Mouse (Mus musculus): ENCODE measurements around the gene Tmem219. TPM values are rescaled to one million over a fixed set of nuclear protein-coding genes. Genes with fewer than 3 reads are reported as not detected.

Tmem219 gene
- polyA plus RNA-seq, 1 experiment from 2014 or later, result 30.8 TPM

DNA sequence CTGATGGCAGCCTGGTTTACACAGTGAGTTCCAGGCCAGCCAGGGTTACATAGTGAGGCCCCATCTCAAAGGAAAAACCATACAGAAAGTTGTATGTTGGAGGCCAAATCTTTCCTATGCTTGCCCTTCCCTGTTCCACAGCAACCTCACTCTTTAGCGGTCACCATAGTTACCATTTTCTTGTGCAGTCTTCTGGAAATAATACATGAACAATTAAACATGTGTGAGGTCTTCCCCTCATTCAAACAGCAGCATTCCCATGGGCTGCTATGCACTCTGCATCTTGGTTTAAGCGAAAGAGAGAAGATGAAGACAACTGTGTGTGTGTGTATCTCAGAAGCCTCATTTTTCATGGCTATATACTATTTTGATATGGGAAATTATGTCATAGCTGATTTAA, 77.2 kb downstream of the Tmem219 start:
- Histone ChIP-seq H3K4me3 (ENCODE audit: low read length) (no peak overlapping the region), H3K9me3 (ENCODE audit: control insufficient read depth, low read length) (no peaks in the 10 kb centered on the region), H3K4me1 (replicated peaks; ENCODE audit: control insufficient read depth, insufficient read depth, low read length) (peaks cover 8% of the 10 kb centered on the region; the same call in 1 of the 2 replicates), H3K36me3 (ENCODE audit: control insufficient read depth, insufficient read depth, low read length) (no peaks in the 10 kb centered on the region), H3K9ac (ENCODE audit: low read length) (no peak overlapping the region), H3K4me2 (ENCODE audit: low read depth, low read length) (no peak overlapping the region), H3K27ac (ENCODE audit: low read length) (no peak overlapping the region), H3K27me3 (ENCODE audit: control insufficient read depth, insufficient read depth, low read depth, low read length) (peaks cover 25% of the 10 kb centered on the region)
- WGBS, result 91% methylated on average over 2 of the region's 2 CpGs
- no peak for ATAC-seq (ENCODE audit: low read depth)

DNA sequence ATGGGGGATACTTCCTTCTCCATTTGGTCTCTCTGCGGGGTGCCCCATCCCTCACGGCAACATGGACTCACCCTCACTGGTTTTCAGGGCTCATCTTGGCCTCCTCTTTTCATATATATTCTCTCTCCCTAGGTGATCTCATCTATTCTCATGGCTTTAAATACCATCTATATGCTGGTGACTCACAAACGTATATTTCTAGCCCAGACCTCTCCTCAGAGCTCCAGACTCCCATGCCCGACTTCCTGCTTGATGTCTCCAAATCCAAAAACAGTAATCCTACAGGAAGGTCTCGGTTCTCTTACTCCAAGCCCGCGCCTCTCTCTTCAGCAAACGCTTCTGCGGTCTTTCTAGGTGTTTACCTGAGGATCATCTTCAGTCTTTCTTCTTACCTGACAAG, 79.4 kb downstream of the Tmem219 start:
- Histone ChIP-seq H3K4me3 (ENCODE audit: low read length) (no peak overlapping the region), H3K27ac (ENCODE audit: low read length) (no peak overlapping the region), H3K9ac (ENCODE audit: low read length) (no peak overlapping the region), H3K9me3 (ENCODE audit: control insufficient read depth, low read length) (no peaks in the 10 kb centered on the region), H3K4me2 (ENCODE audit: low read depth, low read length) (no peak overlapping the region), H3K36me3 (ENCODE audit: control insufficient read depth, insufficient read depth, low read length) (no peaks in the 10 kb centered on the region), H3K4me1 (replicated peaks; ENCODE audit: control insufficient read depth, insufficient read depth, low read length) (peaks cover 5% of the 10 kb centered on the region; the same call in 1 of the 2 replicates), H3K27me3 (ENCODE audit: control insufficient read depth, insufficient read depth, low read depth, low read length) (peaks cover 11% of the 10 kb centered on the region)
- WGBS, result 71% methylated on average over 9 of the region's 9 CpGs
- ATAC-seq (ENCODE audit: low read depth), result no peak

Other genes starting within 250 kb of the Tmem219 start
- 12.3 and 21.1 TPM in 2 replicates for gene Sult1a1, start 246.5 kb downstream of the Tmem219 start, polyA plus RNA-seq (2015; fragmentation: Nextera tagmentation; extraction: Ambion mirVana)
- 102 and 108 TPM in 2 replicates for gene Bola2, start 227.5 kb downstream of the Tmem219 start, polyA plus RNA-seq (2015; fragmentation: Nextera tagmentation; extraction: Ambion mirVana)
- gene Slx1b, start 227.1 kb downstream of the Tmem219 start, polyA plus RNA-seq (2015; fragmentation: Nextera tagmentation; extraction: Ambion mirVana), result 11.1 and 11.9 TPM in 2 replicates
- 42.4 and 59.5 TPM in 2 replicates for gene Coro1a, start 215.1 kb downstream of the Tmem219 start, polyA plus RNA-seq (2015; fragmentation: Nextera tagmentation; extraction: Ambion mirVana)
- 138 and 139 TPM in 2 replicates for gene Mapk3, start 163.3 kb downstream of the Tmem219 start, polyA plus RNA-seq (2015; fragmentation: Nextera tagmentation; extraction: Ambion mirVana)
- 2.9 and 4.2 TPM in 2 replicates for gene Gdpd3, start 156.6 kb downstream of the Tmem219 start, polyA plus RNA-seq (2015; fragmentation: Nextera tagmentation; extraction: Ambion mirVana)
- gene Ypel3, start 146.0 kb downstream of the Tmem219 start, polyA plus RNA-seq (2015; fragmentation: Nextera tagmentation; extraction: Ambion mirVana), result 111 and 123 TPM in 2 replicates
- gene Tbx6, start 141.4 kb downstream of the Tmem219 start, polyA plus RNA-seq (2015; fragmentation: Nextera tagmentation; extraction: Ambion mirVana), result 0.25 and 0.68 TPM in 2 replicates
- 232 and 243 TPM in 2 replicates for gene Ppp4c, start 130.4 kb downstream of the Tmem219 start, polyA plus RNA-seq (2015; fragmentation: Nextera tagmentation; extraction: Ambion mirVana)
- gene Fam57b, start 125.2 kb downstream of the Tmem219 start, polyA plus RNA-seq (2015; fragmentation: Nextera tagmentation; extraction: Ambion mirVana), result 0.36 and 0.38 TPM in 2 replicates
- not detected in 2 replicates for gene 4930451I11Rik, start 91.3 kb downstream of the Tmem219 start, polyA plus RNA-seq (2015; fragmentation: Nextera tagmentation; extraction: Ambion mirVana)
- 0.49 and 0.63 TPM in 2 replicates for gene Doc2a, start 75.5 kb downstream of the Tmem219 start, polyA plus RNA-seq (2015; fragmentation: Nextera tagmentation; extraction: Ambion mirVana)
- gene Hirip3, start 60.9 kb downstream of the Tmem219 start, polyA plus RNA-seq (2015; fragmentation: Nextera tagmentation; extraction: Ambion mirVana), result 30.3 and 32.3 TPM in 2 replicates
- gene Ino80e, start 60.5 kb downstream of the Tmem219 start, polyA plus RNA-seq (2015; fragmentation: Nextera tagmentation; extraction: Ambion mirVana), result 76.5 and 89.3 TPM in 2 replicates
- gene Taok2, start 38.2 kb downstream of the Tmem219 start, polyA plus RNA-seq (2015; fragmentation: Nextera tagmentation; extraction: Ambion mirVana), result 55.8 and 58.3 TPM in 2 replicates
- 11.7 and 12.3 TPM in 2 replicates for gene Kctd13, start 6.0 kb upstream of the Tmem219 start, polyA plus RNA-seq (2015; fragmentation: Nextera tagmentation; extraction: Ambion mirVana)
- 0.14 and 0.20 TPM in 2 replicates for gene Asphd1, start 26.7 kb upstream of the Tmem219 start, polyA plus RNA-seq (2015; fragmentation: Nextera tagmentation; extraction: Ambion mirVana)
- 0.36 and 0.63 TPM in 2 replicates for gene Sez6l2, start 27.6 kb upstream of the Tmem219 start, polyA plus RNA-seq (2015; fragmentation: Nextera tagmentation; extraction: Ambion mirVana)
- gene Cdipt, start 53.0 kb upstream of the Tmem219 start, polyA plus RNA-seq (2015; fragmentation: Nextera tagmentation; extraction: Ambion mirVana), result 119 and 122 TPM in 2 replicates
- 0.89 and 2.1 TPM in 2 replicates for gene Cdiptos, start 53.2 kb upstream of the Tmem219 start, polyA plus RNA-seq (2015; fragmentation: Nextera tagmentation; extraction: Ambion mirVana)
- gene Mvp, start 91.7 kb upstream of the Tmem219 start, polyA plus RNA-seq (2015; fragmentation: Nextera tagmentation; extraction: Ambion mirVana), result 14.9 and 17.9 TPM in 2 replicates
- 0.62 and 0.93 TPM in 2 replicates for gene Pagr1b, start 93.6 kb upstream of the Tmem219 start, polyA plus RNA-seq (2015; fragmentation: Nextera tagmentation; extraction: Ambion mirVana)
- 45.9 and 67.2 TPM in 2 replicates for gene Pagr1a, start 94.4 kb upstream of the Tmem219 start, polyA plus RNA-seq (2015; fragmentation: Nextera tagmentation; extraction: Ambion mirVana)
- gene Gm42742, start 98.2 kb upstream of the Tmem219 start, polyA plus RNA-seq (2015; fragmentation: Nextera tagmentation; extraction: Ambion mirVana), result 39.1 and 63.1 TPM in 2 replicates
- gene Prrt2, start 98.3 kb upstream of the Tmem219 start, polyA plus RNA-seq (2015; fragmentation: Nextera tagmentation; extraction: Ambion mirVana), result 4.5 TPM in 2 replicates
- 38.6 and 46.1 TPM in 2 replicates for gene Maz, start 104.1 kb upstream of the Tmem219 start, polyA plus RNA-seq (2015; fragmentation: Nextera tagmentation; extraction: Ambion mirVana)
- gene Kif22, start 119.6 kb upstream of the Tmem219 start, polyA plus RNA-seq (2015; fragmentation: Nextera tagmentation; extraction: Ambion mirVana), result 140 and 153 TPM in 2 replicates
- 7.1 TPM in 1 of 2 replicates, not detected in the other for gene Zg16, start 164.4 kb upstream of the Tmem219 start, polyA plus RNA-seq (2015; fragmentation: Nextera tagmentation; extraction: Ambion mirVana)
- 11.5 and 12.8 TPM in 2 replicates for gene AI467606, start 168.4 kb upstream of the Tmem219 start, polyA plus RNA-seq (2015; fragmentation: Nextera tagmentation; extraction: Ambion mirVana)
- 0.43 and 1.2 TPM in 2 replicates for gene Qprt, start 199.3 kb upstream of the Tmem219 start, polyA plus RNA-seq (2015; fragmentation: Nextera tagmentation; extraction: Ambion mirVana)
- gene Spn, start 214.9 kb upstream of the Tmem219 start, polyA plus RNA-seq (2015; fragmentation: Nextera tagmentation; extraction: Ambion mirVana), result 0.44 and 0.70 TPM in 2 replicates